Mouse (Mus musculus) CH12.LX (cell line): Measurements from ENCODE around the gene Cacnb4. TPM values are rescaled to one million over a fixed set of nuclear protein-coding genes. Genes with fewer than 3 reads are reported as not detected.

Source experiments
- DNase-seq: peaks from one replicate; pipeline ENCODE4 v3.0.0-alpha.2; 2013; ENCODE audit errors: extremely low read depth
- H3K27ac ChIP-seq: 2 replicates; pipeline ENCODE4 v1.5.1; 2012; ENCODE audit warnings: low read depth, mild to moderate bottlenecking, control low read depth, moderate library complexity; ENCODE audit not compliant: insufficient read depth
- H3K27me3 ChIP-seq: replicated peaks from 2 replicates; pipeline ENCODE3; 2012; ENCODE audit warnings: inconsistent platforms
- H3K36me3 ChIP-seq, 2 experiments: replicated peaks in 1 of 2; 2 replicates each; pipeline versions ENCODE3 to v1.6.1; 2012; ENCODE audit warnings: inconsistent platforms in 1 of 2, low read length in 1 of 2, mild to moderate bottlenecking in 1 of 2, mixed read lengths in 1 of 2, moderate library complexity in 1 of 2; ENCODE audit not compliant: control insufficient read depth in 1 of 2, insufficient read depth in 1 of 2
- H3K4me1 ChIP-seq, 2 experiments: 2 replicates each; pipeline ENCODE4 v1.6.1; 2012; ENCODE audit warnings: inconsistent platforms in 1 of 2, moderate library complexity in 1 of 2; ENCODE audit not compliant: insufficient read depth in 2 of 2, control insufficient read depth in 1 of 2
- H3K4me2 ChIP-seq: 2 replicates; pipeline ENCODE4 v1.6.1; 2012; ENCODE audit warnings: low read depth, mild to moderate bottlenecking, control low read depth; ENCODE audit not compliant: poor library complexity, insufficient read depth, severe bottlenecking
- H3K4me3 ChIP-seq, 3 experiments: fragments of 150-350 bp in 1 of 3; sonication (generic) in 1 of 3; replicated peaks in 1 of 3; 2 replicates each; pipeline versions ENCODE3 to v1.5.1; 2011 to 2012; ENCODE audit warnings: low read depth in 2 of 3, low read length in 2 of 3, mild to moderate bottlenecking in 2 of 3, moderate library complexity in 2 of 3, control low read depth in 1 of 3, improper control_type of control experiment in 1 of 3, inconsistent platforms in 1 of 3, mixed read lengths in 1 of 3; ENCODE audit not compliant: poor library complexity in 1 of 3
- H3K79me2 ChIP-seq: replicated peaks from 2 replicates; pipeline ENCODE4 v1.6.1; 2012; ENCODE audit warnings: mild to moderate bottlenecking, moderate library complexity; ENCODE audit not compliant: control insufficient read depth, poor library complexity, insufficient read depth, severe bottlenecking; ENCODE audit errors: extremely low read depth
- H3K9ac ChIP-seq: 2 replicates; pipeline ENCODE4 v1.6.1; 2012; ENCODE audit warnings: low read depth, mild to moderate bottlenecking, control low read depth, moderate library complexity; ENCODE audit not compliant: insufficient read depth
- H3K9me3 ChIP-seq: replicated peaks from 2 replicates; pipeline ENCODE3; 2012; ENCODE audit warnings: low read length, inconsistent platforms, mixed read lengths
- BHLHE40 ChIP-seq: IDR thresholded peaks from 2 replicates; pipeline ENCODE4 v1.6.1; 2011; ENCODE audit warnings: mild to moderate bottlenecking, low read depth, low read length, improper control_type of control experiment
- CHD1 ChIP-seq: IDR thresholded peaks from 2 replicates; pipeline ENCODE4 v1.6.1; 2012; ENCODE audit warnings: low read depth, low read length, improper control_type of control experiment, inconsistent platforms
- CHD2 ChIP-seq: IDR thresholded peaks from 2 replicates; pipeline ENCODE4 v1.6.1; 2011; ENCODE audit warnings: low read length, improper control_type of control experiment
- CTCF ChIP-seq, 2 experiments: IDR thresholded peaks in 1 of 2; conservative IDR thresholded peaks in 1 of 2; 2 replicates each; pipeline ENCODE4 v1.5.1; 2011 to 2012; ENCODE audit warnings: low read depth in 2 of 2, low read length in 2 of 2, improper control_type of control experiment in 1 of 2, inconsistent platforms in 1 of 2, mild to moderate bottlenecking in 1 of 2, moderate library complexity in 1 of 2
- E2F4 ChIP-seq: IDR thresholded peaks from 2 replicates; pipeline ENCODE4 v1.6.1; 2011; ENCODE audit warnings: low read depth, low read length, improper control_type of control experiment; ENCODE audit not compliant: insufficient replicate concordance
- EP300 ChIP-seq: IDR thresholded peaks from 2 replicates; pipeline ENCODE4 v1.6.1; 2011; ENCODE audit warnings: low read length, improper control_type of control experiment
- GABPA ChIP-seq: IDR thresholded peaks from 2 replicates; pipeline ENCODE4 v1.6.1; 2012; ENCODE audit warnings: low read depth, low read length, improper control_type of control experiment, inconsistent platforms; ENCODE audit not compliant: insufficient replicate concordance
- HCFC1 ChIP-seq: IDR thresholded peaks from 2 replicates; pipeline ENCODE4 v1.6.1; 2012; ENCODE audit warnings: low read depth, mild to moderate bottlenecking, inconsistent platforms, low read length, improper control_type of control experiment
- IRF4 ChIP-seq: IDR thresholded peaks from 2 replicates; pipeline ENCODE4 v1.6.1; 2014; ENCODE audit warnings: low read depth, mild to moderate bottlenecking, inconsistent platforms, low read length, improper control_type of control experiment
- JUND ChIP-seq: conservative IDR thresholded peaks from 2 replicates; pipeline ENCODE4 v1.6.1; 2011; ENCODE audit warnings: low read depth, low read length, improper control_type of control experiment
- MAX ChIP-seq: IDR thresholded peaks from 2 replicates; pipeline ENCODE4 v1.6.1; 2011; ENCODE audit warnings: low read length, improper control_type of control experiment
- MEF2A ChIP-seq: IDR thresholded peaks from 2 replicates; pipeline ENCODE4 v1.6.1; 2014; ENCODE audit warnings: low read depth, mild to moderate bottlenecking, inconsistent platforms, low read length, improper control_type of control experiment, borderline replicate concordance
- MXI1 ChIP-seq: IDR thresholded peaks from 2 replicates; pipeline ENCODE4 v1.6.1; 2011; ENCODE audit warnings: mild to moderate bottlenecking, low read depth, low read length, improper control_type of control experiment
- NRF1 ChIP-seq: IDR thresholded peaks from 2 replicates; pipeline ENCODE4 v1.6.1; 2014; ENCODE audit warnings: low read depth, mild to moderate bottlenecking, inconsistent platforms, low read length, improper control_type of control experiment, moderate library complexity
- PAX5 ChIP-seq: IDR thresholded peaks from 2 replicates; pipeline ENCODE4 v1.6.1; 2012; ENCODE audit warnings: low read length, inconsistent platforms, mixed read lengths
- POLR2AphosphoS2 ChIP-seq: IDR thresholded peaks from 2 replicates; pipeline ENCODE4 v1.6.1; 2011; ENCODE audit warnings: low read depth, low read length, improper control_type of control experiment
- RCOR1 ChIP-seq: conservative IDR thresholded peaks from 2 replicates; pipeline ENCODE4 v1.6.1; 2012; ENCODE audit warnings: low read depth, mild to moderate bottlenecking, inconsistent platforms, low read length, improper control_type of control experiment
- SMC3 ChIP-seq: IDR thresholded peaks from 2 replicates; pipeline ENCODE4 v1.6.1; 2011; ENCODE audit warnings: low read depth, low read length, improper control_type of control experiment
- TBP ChIP-seq: conservative IDR thresholded peaks from 2 replicates; pipeline ENCODE4 v1.6.1; 2011; ENCODE audit warnings: low read depth, low read length, improper control_type of control experiment
- TCF12 ChIP-seq: IDR thresholded peaks from 2 replicates; pipeline ENCODE4 v1.6.1; 2014; ENCODE audit warnings: low read depth, mild to moderate bottlenecking, inconsistent platforms, low read length, improper control_type of control experiment
- UBTF ChIP-seq: IDR thresholded peaks from 2 replicates; pipeline ENCODE4 v1.6.1; 2012; ENCODE audit warnings: low read depth, mild to moderate bottlenecking, inconsistent platforms, low read length, improper control_type of control experiment, moderate library complexity
- USF1 ChIP-seq: IDR thresholded peaks from 2 replicates; pipeline ENCODE4 v1.6.1; 2014; ENCODE audit warnings: low read depth, mild to moderate bottlenecking, inconsistent platforms, low read length, improper control_type of control experiment
- USF2 ChIP-seq: conservative IDR thresholded peaks from 2 replicates; pipeline ENCODE4 v1.6.1; 2011; ENCODE audit warnings: low read depth, low read length, improper control_type of control experiment
- ZC3H11A ChIP-seq: IDR thresholded peaks from 2 replicates; pipeline ENCODE4 v1.6.1; 2012; ENCODE audit warnings: low read depth, mild to moderate bottlenecking, inconsistent platforms, low read length, improper control_type of control experiment
- ZNF384 ChIP-seq: IDR thresholded peaks from 2 replicates; pipeline ENCODE4 v1.6.1; 2012; ENCODE audit warnings: low read depth, low read length, improper control_type of control experiment, inconsistent platforms
- dilution Hi-C: fragments of 300-500 bp; cut with MboI; formaldehyde crosslinking; loops from 2 replicates; pipeline ENCODE4 v1.14.3; 2020; ENCODE audit warnings: low sequenced_read_pairs; ENCODE audit not compliant: extremely low pct_unique_long_range_greater_than_20kb, extremely low pct_ligation_motif_present
- in situ Hi-C: fragments of 300-500 bp; cut with MboI; formaldehyde crosslinking; loops from 3 replicates; pipeline ENCODE4 v1.14.3; 2019; ENCODE audit warnings: low sequenced_read_pairs, low pct_ligation_motif_present, low pct_unique_long_range_greater_than_20kb, mixed read lengths
- polyA plus RNA-seq: library from polyadenylated mRNA; unstranded; fragments of >175 nt; gene quantifications from 2 replicates; pipeline ENCODE4 v1.2.1, GENCODE M21; 2012; ENCODE audit warnings: low read depth; ENCODE audit not compliant: insufficient read length
- total RNA-seq, 2 experiments: library from RNA; depleted of rRNA; stranded (reverse); fragments of 300-350 nt in 1 of 2; fragments of >200 nt in 1 of 2; gene quantifications; 2 replicates each; pipeline ENCODE4 v1.2.3; 2012 to 2014

Cacnb4 gene
- total and polyA plus RNA-seq, 3 experiments, result 0.77 to 3.4 (median 1.5) TPM

GRCm38 (mm10) chr2:52390415-52390975 lies 286.1 kb downstream of the Cacnb4 start:
- Histone ChIP-seq H3K27me3 (no peaks in the 10 kb centered on the region), H3K79me2 (no peaks in the 10 kb centered on the region), H3K4me1 (peaks cover 3 to 17% of the 10 kb centered on the region in 2 experiments; a peak in 2 of 4 replicates), H3K27ac (no peak overlapping the region), H3K4me3 (no peak overlapping the region), H3K4me2 (no peak overlapping the region), H3K9me3 (no peaks in the 10 kb centered on the region), H3K36me3 (no peaks in the 10 kb centered on the region), H3K9ac (no peak overlapping the region)
- TF ChIP-seq TBP, result no peak
- no peak for TF ChIP-seq NRF1
- no peak for TF ChIP-seq E2F4
- no peak for TF ChIP-seq UBTF
- no peak for TF ChIP-seq USF2
- no peak for TF ChIP-seq CHD1
- TF ChIP-seq CTCF (conservative IDR thresholded peaks at IDR 0.05 in 1 of 2, IDR thresholded peaks at IDR 0.05 in 1 of 2; ENCODE audit: low read depth in 2 of 2, low read length in 2 of 2), result no peak
- no peak for TF ChIP-seq BHLHE40
- no peak for TF ChIP-seq USF1
- no peak for TF ChIP-seq SMC3
- TF ChIP-seq MAX, result no peak
- TF ChIP-seq TCF12, result no peak
- TF ChIP-seq ZNF384, result no peak
- no peak for TF ChIP-seq RCOR1
- TF ChIP-seq MEF2A, result no peak
- TF ChIP-seq POLR2AphosphoS2, result no peak
- no peak for TF ChIP-seq CHD2
- TF ChIP-seq GABPA, result no peak
- TF ChIP-seq JUND, result no peak
- DNase-seq, result no peak
- dilution Hi-C loops, result no loop called here
- in situ Hi-C loops, result no loop called here

- Histone ChIP-seq H3K4me1 (peaks cover 3 to 17% of the 10 kb centered on the region in 2 experiments; a peak in 2 of 4 replicates), H3K4me3 (no peak overlapping the region), H3K9ac (no peak overlapping the region), H3K36me3 (no peaks in the 10 kb centered on the region), H3K27me3 (no peaks in the 10 kb centered on the region), H3K27ac (no peak overlapping the region), H3K79me2 (no peaks in the 10 kb centered on the region), H3K4me2 (no peak overlapping the region), H3K9me3 (no peaks in the 10 kb centered on the region)
- TF ChIP-seq EP300 (peak; percentile 66), IRF4 (peak; percentile 62; the same call in 1 of the 2 replicates), ZC3H11A (no peak), HCFC1 (no peak), PAX5 (no peak), TCF12 (peak; percentile 42), BHLHE40 (peak; percentile 85), MXI1 (no peak)
- in situ Hi-C loops (no loop called here), dilution Hi-C loops (no loop called here)
- no peak for DNase-seq
Measured at GRCm38 (mm10) chr2:52389975-52390374, 286.7 kb downstream of the Cacnb4 start.
